Mouse (Mus musculus) retina, postnatal 1 day (tissue): Measurements from ENCODE around the gene Epha6.

Experiments used
- DNase-seq: peaks from one replicate; pipeline ENCODE4 v3.0.0-alpha.2; 2012

Gene Epha6

DNA sequence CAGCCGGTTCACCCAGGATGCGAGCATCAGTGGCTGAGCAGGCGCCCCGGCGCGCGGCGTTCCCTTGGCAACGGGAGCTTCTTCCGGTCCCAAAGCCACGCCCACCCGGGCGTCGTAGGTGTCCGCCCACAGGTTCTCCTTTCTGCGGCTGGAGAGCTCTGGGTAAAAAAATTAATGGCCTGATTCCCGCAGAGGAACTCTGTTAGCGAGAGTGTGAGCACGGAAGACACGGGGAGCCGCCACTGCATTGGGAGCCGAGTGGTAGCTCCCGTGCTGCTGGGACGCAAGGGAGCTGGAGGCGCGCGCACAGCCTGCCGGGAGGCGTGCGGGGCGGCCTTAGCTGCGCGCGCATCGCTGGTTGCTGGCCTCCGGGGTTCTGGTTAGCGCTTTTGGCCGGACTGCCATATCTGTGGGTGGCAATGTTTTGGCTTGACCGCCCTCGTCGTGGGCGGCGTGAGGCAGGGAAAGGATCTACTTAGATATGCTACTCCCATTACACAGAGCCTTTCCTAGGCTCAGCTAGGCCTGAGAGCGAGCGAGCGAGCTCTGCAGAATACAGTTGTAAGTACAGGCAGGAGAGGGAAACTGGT is 966.1 kb downstream of the Epha6 start, which contains the start of gene Arl6:
Gene Arl6, minus strand, starts transcription at position 290 of the 590 bp plus-strand sequence.
- DNase-seq = peak; percentile 96

DNA sequence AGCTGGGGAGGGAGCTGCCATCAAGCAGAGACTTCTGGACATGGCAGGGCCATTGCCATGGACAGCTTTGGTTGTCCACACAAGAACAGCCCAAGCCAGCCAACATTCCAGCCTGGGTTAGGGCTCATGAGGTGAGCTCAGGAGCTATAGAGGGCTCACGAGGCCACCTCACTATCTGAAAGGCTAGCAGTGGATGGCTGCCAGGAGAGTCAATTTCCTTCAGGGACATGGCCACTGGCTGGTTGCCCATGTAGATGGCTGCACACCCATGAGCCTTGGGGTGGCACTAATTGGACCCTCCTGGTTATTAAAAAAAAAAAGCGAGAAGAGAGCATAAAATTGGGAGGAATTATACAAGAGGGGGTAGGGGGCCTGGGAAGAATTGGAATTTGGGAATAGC is 970.7 kb downstream of the Epha6 start:
- no peak for DNase-seq

DNA sequence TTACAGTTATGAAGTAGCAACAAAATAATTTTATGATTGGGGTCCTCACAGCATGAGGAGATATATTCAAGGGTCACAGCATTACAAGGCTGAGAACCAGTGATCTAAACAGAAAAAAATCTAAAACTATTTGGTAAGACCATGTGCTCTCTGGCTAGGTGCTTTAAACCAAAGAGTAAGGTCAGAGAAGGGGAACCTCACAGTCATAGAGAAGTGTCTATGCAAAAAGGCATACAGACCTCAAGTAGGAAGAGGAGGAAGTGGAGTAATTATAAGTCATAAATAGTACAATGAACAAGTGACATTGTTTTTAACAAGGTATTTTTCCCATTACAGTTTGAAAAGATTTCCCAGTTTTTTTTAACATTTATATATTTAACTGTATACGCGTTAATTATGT is 983.8 kb downstream of the Epha6 start:
- no peak for DNase-seq

DNA sequence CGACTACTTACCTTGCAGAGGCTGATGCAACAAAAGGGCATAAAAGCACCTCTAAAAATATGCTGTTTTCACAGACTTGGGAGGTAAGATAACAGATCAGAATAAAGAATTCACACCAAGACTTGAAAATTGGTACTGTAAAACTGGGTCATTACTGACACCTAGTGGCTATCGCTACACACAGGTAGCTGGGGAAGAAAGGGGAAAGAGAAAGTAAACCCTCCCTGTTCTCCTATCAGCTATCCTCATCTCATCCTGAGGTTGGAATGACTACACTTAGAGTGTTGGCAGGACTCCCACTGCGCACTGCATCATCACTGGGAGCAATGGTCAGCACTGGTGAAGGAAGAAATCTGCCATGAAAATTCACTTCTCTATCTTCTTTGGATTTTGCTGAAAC is 988.2 kb downstream of the Epha6 start:
- peak; percentile 65 for DNase-seq

DNA sequence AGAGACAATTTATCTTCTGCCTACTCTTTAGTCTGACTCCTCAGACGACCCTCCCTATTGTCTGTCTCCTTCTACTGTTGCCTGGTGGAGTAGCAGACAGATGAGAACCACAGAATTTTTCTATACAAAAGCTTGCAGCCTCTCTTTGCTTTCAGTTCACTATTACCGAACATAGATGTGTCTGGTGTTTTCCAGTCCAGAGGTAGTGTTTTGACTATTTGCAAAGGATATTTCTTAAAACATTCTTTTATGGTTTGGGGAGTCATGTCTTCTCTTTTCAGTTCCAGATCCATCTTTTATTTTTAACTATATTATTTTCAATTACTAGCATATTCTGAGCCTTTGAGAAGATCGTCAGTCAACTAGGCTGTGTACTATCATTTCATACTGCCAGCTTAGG is 989.7 kb downstream of the Epha6 start:
- no peak for DNase-seq

DNA sequence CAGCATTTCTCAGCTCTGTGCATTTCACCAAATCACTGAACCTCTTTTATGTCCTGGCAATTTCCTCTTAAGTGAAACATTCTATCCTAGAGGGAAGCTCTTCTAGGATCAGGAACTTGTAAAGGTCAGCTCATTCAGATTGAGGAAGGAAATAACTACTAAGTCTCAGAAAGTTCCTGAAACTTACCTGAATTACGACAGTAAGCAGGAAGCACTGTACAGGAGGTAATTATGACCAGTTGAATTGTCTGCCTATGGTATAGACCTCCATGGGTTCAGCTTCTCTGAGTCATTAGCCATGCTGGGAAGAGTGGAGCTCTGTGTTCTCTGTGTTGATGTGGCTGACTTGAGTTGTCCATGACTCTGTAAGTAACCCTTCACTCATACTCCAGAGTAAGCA is 994.6 kb downstream of the Epha6 start:
- DNase-seq = no peak

DNA sequence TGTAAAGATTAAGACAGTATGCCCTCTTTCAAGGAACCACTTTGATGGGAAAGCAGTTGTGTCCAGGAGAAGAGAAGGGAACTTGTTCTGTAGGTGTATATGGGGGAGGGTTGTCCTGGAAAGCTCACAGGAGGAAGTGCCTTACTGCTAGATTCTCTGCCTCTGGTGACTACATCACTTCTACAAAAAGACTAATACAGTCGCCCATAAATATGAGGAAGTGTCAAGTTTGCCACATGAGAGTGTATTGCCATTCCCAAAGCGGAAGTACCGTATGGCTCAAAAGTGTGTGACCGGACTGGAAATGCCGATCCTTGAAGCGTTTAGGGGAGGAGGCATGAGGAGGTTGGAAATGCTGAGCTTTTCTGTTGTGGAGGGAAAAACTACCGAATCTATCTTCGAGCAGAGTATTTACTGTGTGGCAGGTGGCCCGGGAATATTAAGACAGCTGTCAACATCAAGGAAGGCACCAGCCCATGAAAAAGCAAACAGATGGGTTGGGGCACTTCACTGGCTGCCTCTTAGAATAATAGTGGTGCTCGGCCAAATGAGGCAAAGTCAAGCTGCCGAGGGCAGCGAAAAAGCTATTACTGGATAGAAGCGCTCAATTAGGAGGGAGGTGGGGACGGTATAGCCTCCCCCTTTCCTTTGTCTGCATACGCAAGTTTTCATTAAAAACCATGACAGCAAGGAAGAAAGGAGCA is 1001.1 kb downstream of the Epha6 start:
- DNase-seq = peak; percentile 78
